Mouse (Mus musculus) spleen, embryonic (tissue): ENCODE data around the gene Mybph.
"Not testable (repeated sequence)": the region's sequence is repeated elsewhere in the genome, so short reads cannot be mapped to it uniquely, and the experiment has no call there.

Experiments
- CTCF ChIA-PET: fragments of 350-600 bp; sonication (Branson Sonifier 250); formaldehyde crosslinking; loops from one replicate; lab custom pipeline; 2022; lab: Charles Lee

Gene Mybph

GRCm38 (mm10) chr1:134231681-134232080 lies 38.4 kb downstream of the Mybph start:
- CTCF ChIA-PET, result interaction anchor here (0.6 kb wide), 1 partner anchor 290 kb away, joined by 13 read pairs; no protein-coding TSS in a partner anchor

- CTCF ChIA-PET, result no interaction called here
Measured at GRCm38 (mm10) chr1:134232326-134232725, 39.1 kb downstream of the Mybph start.

GRCm38 (mm10) chr1:134232778-134233531 lies 39.7 kb downstream of the Mybph start:
- CTCF ChIA-PET, result no interaction called here

- CTCF ChIA-PET, result no interaction called here
Measured at GRCm38 (mm10) chr1:134233681-134234454, 40.6 kb downstream of the Mybph start.

GRCm38 (mm10) chr1:134234455-134235390 lies 41.5 kb downstream of the Mybph start:
- CTCF ChIA-PET, result no interaction called here

- CTCF ChIA-PET, result no interaction called here
Measured at GRCm38 (mm10) chr1:134235391-134235921, 42.2 kb downstream of the Mybph start, which contains the start of gene Adora1. TSS of gene Adora1 (minus strand) at chr1:134235431.

GRCm38 (mm10) chr1:134236142-134236541 lies 42.9 kb downstream of the Mybph start:
- CTCF ChIA-PET, result no interaction called here

- CTCF ChIA-PET, result interaction anchor here (0.7 kb wide), 1 partner anchor 181 kb away, joined by 4 read pairs; no protein-coding TSS in a partner anchor
Measured at GRCm38 (mm10) chr1:134237438-134237837, 44.2 kb downstream of the Mybph start.

GRCm38 (mm10) chr1:134240701-134241100 lies 47.5 kb downstream of the Mybph start:
- CTCF ChIA-PET, result interaction anchor here (0.6 kb wide), 1 partner anchor 90 kb away, joined by 5 read pairs; no protein-coding TSS in a partner anchor

- CTCF ChIA-PET, result interaction anchor here (1.2 kb wide), 1 partner anchor 87 kb away, joined by 4 read pairs; no protein-coding TSS in a partner anchor
Measured at GRCm38 (mm10) chr1:134241298-134241697, 48.0 kb downstream of the Mybph start.

GRCm38 (mm10) chr1:134242286-134242685 lies 49.0 kb downstream of the Mybph start:
- CTCF ChIA-PET, result interaction anchor here (1.2 kb wide), 1 partner anchor 88 kb away, joined by 4 read pairs; no protein-coding TSS in a partner anchor

GRCm38 (mm10) chr1:134243505-134243904 lies 50.3 kb downstream of the Mybph start:
- CTCF ChIA-PET, result no interaction called here

- CTCF ChIA-PET, result interaction anchor here (0.6 to 0.8 kb wide), 2 partner anchors 44 to 94 kb away, joined by 3 read pairs; no protein-coding TSS in a partner anchor
Measured at GRCm38 (mm10) chr1:134243948-134244914, 51.0 kb downstream of the Mybph start.

GRCm38 (mm10) chr1:134245004-134245717 lies 51.9 kb downstream of the Mybph start:
- CTCF ChIA-PET, result interaction anchor here (0.5 kb wide), 1 partner anchor 85 kb away, joined by 3 read pairs; no protein-coding TSS in a partner anchor

GRCm38 (mm10) chr1:134246590-134246989 lies 53.3 kb downstream of the Mybph start:
- CTCF ChIA-PET, result no interaction called here

- CTCF ChIA-PET, result not testable (repeated sequence)
Measured at GRCm38 (mm10) chr1:134249681-134250080, 56.4 kb downstream of the Mybph start.
